Mouse (Mus musculus) left cerebral cortex, adult 9 months (tissue): Measurements from ENCODE around the gene Nfic.

ENCODE experiments used
- DNase-seq, 2 experiments: peaks; one replicate each; pipeline ENCODE4 v3.0.0; 2022; ENCODE audit warnings: low spot score in 2 of 2

The Nfic gene

GRCm38 (mm10) chr10:81362336-81362949 is 93.0 kb downstream of the Nfic start:
- no peak for DNase-seq

- no peak for DNase-seq
Observed at GRCm38 (mm10) chr10:81360721-81361120, 94.7 kb downstream of the Nfic start.

- no peak for DNase-seq
Observed at GRCm38 (mm10) chr10:81358841-81359240, 96.6 kb downstream of the Nfic start.

GRCm38 (mm10) chr10:81358209-81358608 is 97.2 kb downstream of the Nfic start:
- no peak for DNase-seq

GRCm38 (mm10) chr10:81356991-81357844 is 98.2 kb downstream of the Nfic start, which contains the start of gene Mfsd12:
Gene Mfsd12 (plus strand): TSS chr10:81357491.
- peak in 1 of 2 experiments; percentile 88 for DNase-seq

GRCm38 (mm10) chr10:81356352-81356990 is 99.0 kb downstream of the Nfic start:
- no peak for DNase-seq

- DNase-seq = no peak
Observed at GRCm38 (mm10) chr10:81355533-81355932, 99.9 kb downstream of the Nfic start.

- DNase-seq = no peak
Observed at GRCm38 (mm10) chr10:81354738-81355477, 100.5 kb downstream of the Nfic start.

GRCm38 (mm10) chr10:81351678-81352291 is 103.7 kb downstream of the Nfic start:
- DNase-seq = no peak

GRCm38 (mm10) chr10:81350351-81351063 is 104.9 kb downstream of the Nfic start, which contains the start of gene Hmg20b:
Gene Hmg20b (minus strand): TSS chr10:81350480.
- peak; percentile 99 for DNase-seq

GRCm38 (mm10) chr10:81349961-81350350 is 105.5 kb downstream of the Nfic start:
- DNase-seq = no peak

- no peak for DNase-seq
Observed at GRCm38 (mm10) chr10:81349146-81349545, 106.3 kb downstream of the Nfic start.

GRCm38 (mm10) chr10:81346453-81347067 is 108.9 kb downstream of the Nfic start:
- DNase-seq = no peak
